Mouse (Mus musculus) left cerebral cortex, adult 18-20 months (tissue): Measurements from ENCODE around the gene Asb6. TPM values are rescaled to one million over a fixed set of nuclear protein-coding genes. Genes with fewer than 3 reads are reported as not detected.

Source experiments
- DNase-seq, 2 experiments: peaks; one replicate each; pipeline ENCODE4 v3.0.0; 2021 to 2022; ENCODE audit warnings: low spot score in 2 of 2, mixed read lengths in 1 of 2
- total RNA-seq, 2 experiments: library from RNA; stranded (reverse); gene quantifications; 2 replicates each; pipeline ENCODE4 v1.2.3; 2021

Gene Asb6
- total RNA-seq, 2 experiments from 2014 or later, result 41.0 to 43.1 TPM

- DNase-seq, result no peak
Observed at GRCm38 (mm10) chr2:30836238-30836990, 6.3 kb upstream of the Asb6 start.

GRCm38 (mm10) chr2:30834373-30835022 is 4.4 kb upstream of the Asb6 start, which contains the start of gene Prrx2:
Prrx2 (plus strand) TSS chr2:30834972.
- DNase-seq, result no peak

GRCm38 (mm10) chr2:30833644-30834043 is 3.5 kb upstream of the Asb6 start:
- DNase-seq, result no peak

- no peak for DNase-seq
Observed at GRCm38 (mm10) chr2:30829315-30829714, 818 bp downstream of the Asb6 start.

- peak; percentile 95 to 99 for DNase-seq
Observed at GRCm38 (mm10) chr2:30827749-30828475, 2.2 kb downstream of the Asb6 start.

- peak; percentile 41 to 42 for DNase-seq
Observed at GRCm38 (mm10) chr2:30826825-30827748, 3.0 kb downstream of the Asb6 start.

GRCm38 (mm10) chr2:30823385-30824153 is 6.6 kb downstream of the Asb6 start:
- DNase-seq, result no peak

- no peak for DNase-seq
Observed at GRCm38 (mm10) chr2:30822460-30822859, 7.7 kb downstream of the Asb6 start.

GRCm38 (mm10) chr2:30821073-30821472 is 9.1 kb downstream of the Asb6 start:
- DNase-seq, result no peak

- DNase-seq, result no peak
Observed at GRCm38 (mm10) chr2:30819873-30820272, 10.3 kb downstream of the Asb6 start.

- DNase-seq, result no peak
Observed at GRCm38 (mm10) chr2:30816383-30816782, 13.8 kb downstream of the Asb6 start.

GRCm38 (mm10) chr2:30810573-30810972 is 19.6 kb downstream of the Asb6 start:
- no peak for DNase-seq

GRCm38 (mm10) chr2:30809503-30809902 is 20.6 kb downstream of the Asb6 start:
- no peak for DNase-seq

- DNase-seq, result no peak
Observed at GRCm38 (mm10) chr2:30808296-30808655, 21.9 kb downstream of the Asb6 start.

GRCm38 (mm10) chr2:30807648-30808295 is 22.4 kb downstream of the Asb6 start, which contains the start of gene Ntmt1:
Ntmt1 (plus strand) TSS chr2:30807826.
- peak; percentile 97 to 99 for DNase-seq

- no peak for DNase-seq
Observed at GRCm38 (mm10) chr2:30807147-30807647, 22.9 kb downstream of the Asb6 start.

- no peak for DNase-seq
Observed at GRCm38 (mm10) chr2:30805983-30806382, 24.1 kb downstream of the Asb6 start.

- DNase-seq, result no peak
Observed at GRCm38 (mm10) chr2:30803604-30804003, 26.5 kb downstream of the Asb6 start, which contains the start of gene 1700001O22Rik. 1700001O22Rik (minus strand) TSS chr2:30803661.
